Mouse (Mus musculus) ovary, adult 18-20 months (tissue): ENCODE results near the gene Hlcs.

Experiments used
- DNase-seq: peaks from one replicate; pipeline ENCODE4 v3.0.0; 2022; ENCODE audit warnings: low spot score, mixed read lengths

The Hlcs gene

DNA sequence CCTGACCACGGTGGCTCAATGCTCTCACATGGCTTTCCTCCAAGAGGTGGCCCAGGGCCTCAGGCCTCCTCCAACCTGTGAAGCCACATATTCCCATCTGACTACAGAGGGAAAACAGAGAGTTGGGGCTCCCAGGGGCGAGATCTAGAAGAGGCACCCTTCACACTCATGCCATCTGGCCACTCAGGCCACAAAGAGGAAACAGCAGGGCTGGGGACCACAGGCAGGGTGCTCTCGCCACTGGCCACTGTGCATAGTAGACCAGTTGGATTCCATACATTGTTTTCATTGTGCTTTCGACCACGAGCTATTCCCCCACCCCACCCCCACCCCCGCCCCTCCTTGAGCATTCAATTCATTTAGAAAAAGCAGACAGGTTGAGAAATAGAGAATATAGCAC, 151.4 kb downstream of the Hlcs start:
- DNase-seq: no peak

DNA sequence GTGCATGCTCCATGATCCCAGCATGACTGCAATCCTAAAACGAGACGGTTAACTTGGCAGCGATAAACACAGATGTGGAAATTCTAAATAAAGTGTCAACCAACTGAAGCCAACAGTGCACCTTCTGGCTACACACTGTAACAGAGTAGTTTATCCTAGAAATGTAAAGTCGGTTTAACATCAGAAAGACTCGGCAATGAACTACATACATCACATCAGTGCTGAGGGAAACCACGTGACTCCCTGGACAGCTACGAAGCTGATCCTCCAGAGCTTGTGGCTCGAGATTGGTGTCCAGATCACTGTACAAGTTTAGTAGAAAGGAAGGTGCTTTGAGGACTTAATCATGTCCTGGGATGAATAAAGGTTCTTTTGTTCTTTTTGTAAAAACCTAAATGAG, 155.6 kb downstream of the Hlcs start:
- DNase-seq: no peak

DNA sequence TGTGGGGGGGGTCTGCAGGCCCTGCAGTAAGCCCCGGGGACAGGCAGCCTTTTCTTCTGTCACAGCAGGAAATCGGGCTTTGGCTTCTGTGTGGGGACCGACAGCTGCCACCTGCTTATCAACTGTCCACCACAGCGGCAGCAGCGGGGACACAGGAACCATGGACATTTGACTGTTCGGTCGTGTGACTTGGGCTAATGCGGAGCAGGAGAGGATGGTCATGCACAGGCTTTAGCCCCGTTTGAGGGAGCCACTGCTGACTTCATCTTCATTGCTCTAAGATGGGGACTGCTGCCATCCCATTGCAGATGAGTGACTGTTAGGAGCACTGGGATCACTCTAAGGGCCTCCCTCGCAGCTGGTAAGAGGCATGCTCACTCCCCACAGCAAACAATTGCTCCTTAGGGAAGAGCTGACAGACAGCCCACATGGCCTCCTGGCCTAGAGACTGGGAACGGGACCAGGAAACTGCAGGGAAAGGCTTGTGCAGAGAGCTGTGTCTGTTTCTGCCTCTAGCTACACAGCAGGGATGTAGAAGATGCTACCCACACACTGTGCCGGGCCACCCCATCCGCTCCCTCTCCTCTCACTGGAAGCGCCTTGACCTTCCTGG, 158.2 kb downstream of the Hlcs start:
- no peak for DNase-seq

DNA sequence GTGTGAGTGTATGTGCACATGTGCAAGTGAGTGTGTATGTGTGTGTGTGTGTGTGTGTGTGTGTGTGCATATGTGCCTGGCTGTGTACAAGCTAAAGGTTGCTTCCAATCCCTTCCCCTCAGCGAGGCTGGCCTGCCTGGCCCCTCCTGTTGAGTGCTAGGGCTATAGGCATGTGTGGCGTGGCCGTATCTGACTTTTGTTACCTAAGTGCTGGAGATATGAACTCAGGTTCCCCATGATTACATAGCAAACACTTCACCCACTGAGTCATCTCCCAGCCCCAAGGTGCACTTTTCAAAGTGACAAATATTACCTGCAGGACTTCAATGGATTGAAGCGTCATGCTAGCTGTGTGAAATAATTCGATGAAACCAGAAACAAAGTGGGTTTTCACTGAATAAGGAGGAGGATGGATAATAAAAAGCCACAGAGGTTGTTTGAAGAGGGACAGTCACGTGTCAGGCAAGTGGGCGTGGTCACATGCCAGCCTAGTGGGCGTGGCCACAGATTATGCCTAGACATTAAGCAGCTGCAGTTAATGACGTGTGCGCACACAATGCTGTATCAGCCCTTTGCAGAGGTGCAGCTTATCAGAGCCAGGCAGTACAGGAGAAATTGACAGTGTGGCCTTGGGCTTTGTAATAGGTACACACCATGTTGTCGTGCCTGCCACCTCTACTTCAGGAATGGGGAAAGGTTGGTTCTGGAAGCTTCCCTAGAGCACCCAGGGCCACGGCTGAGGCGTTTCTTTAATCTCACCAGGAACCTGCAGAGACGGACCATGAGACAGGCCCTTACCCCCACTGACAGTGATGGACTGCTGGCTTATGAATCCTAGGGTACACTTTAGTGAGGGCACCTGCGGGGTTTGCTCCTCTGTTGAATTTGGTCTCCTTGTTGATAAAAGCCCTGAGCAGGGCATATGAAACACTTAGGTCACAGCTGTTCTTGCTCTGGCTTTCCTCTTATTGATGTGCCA, 163.0 kb downstream of the Hlcs start:
- no peak for DNase-seq

DNA sequence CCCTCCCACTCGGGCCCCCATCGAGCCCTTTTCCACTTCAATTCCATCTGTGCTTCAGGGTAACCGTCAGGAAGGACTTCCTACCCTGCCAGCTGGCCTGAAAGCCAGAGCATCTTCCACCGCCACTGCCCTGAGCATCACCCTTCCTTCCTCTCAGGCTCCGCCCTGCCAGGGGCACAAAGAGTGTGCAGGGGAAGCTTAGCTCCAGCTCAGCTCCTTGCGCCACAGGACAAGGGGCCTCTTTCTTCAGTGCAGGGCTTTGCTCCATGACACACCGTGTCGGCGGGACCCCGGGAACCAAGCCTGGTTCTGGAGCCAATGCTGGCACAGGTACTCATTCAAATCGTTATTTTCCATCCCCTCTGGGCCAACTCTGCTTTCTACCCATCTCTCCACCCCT, 165.2 kb downstream of the Hlcs start:
- no peak for DNase-seq

DNA sequence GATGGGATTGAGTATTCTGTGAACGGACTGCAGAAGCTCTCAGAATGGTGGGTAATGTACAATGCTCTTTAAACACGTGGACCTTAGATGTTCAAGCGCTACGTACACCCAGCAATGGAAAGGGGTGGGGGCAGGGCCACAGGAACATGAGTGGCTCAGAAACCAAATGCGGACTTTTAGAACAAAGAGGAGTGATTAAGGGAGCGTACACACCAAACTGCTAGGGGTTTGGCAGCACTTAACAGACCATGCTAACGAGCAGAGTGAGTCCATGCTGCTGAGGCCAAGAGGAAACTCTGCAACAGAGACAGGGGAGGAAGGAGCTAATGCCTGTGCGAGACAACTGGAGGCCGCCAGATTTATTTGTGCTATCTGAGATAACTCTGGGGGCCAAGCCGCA, 170.0 kb downstream of the Hlcs start:
- no peak for DNase-seq

DNA sequence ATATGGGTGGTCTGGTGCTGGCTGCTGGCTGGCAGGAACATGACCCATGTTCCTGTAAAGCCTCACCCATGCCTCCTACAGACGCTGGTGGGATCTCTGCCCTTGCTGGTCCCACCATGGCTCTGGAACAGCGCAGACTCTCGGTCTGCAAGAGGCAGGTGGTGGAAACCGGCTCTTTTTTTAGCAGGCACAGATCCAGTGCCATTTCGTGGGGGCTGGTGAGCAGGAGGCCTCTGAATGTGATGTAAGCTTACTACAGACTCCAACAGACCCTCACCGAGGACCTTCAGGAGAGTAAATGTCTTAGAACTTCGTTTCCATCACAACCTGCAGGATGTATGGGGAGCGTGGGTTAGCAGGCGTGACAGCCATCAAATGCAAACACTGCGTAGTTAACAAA, 172.6 kb downstream of the Hlcs start:
- no peak for DNase-seq

DNA sequence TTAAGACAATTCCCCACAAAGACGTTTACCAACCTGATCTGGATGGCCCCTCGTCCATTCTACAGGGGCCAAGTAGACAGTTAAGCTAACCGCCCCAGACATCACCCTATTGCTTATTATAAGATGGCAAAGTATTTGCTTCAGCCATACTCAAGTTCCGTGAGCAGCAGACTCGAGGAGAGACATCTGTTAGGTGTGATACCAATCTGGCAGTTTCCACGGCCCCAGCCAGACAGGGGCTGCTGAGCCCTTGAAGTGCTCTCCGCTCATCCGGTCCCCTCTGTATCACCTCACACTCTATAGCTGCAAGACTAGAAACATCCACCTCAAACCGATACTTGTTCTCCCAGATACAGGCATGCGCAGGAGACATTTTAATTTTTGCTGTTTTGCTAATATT, 179.2 kb downstream of the Hlcs start:
- no peak for DNase-seq

DNA sequence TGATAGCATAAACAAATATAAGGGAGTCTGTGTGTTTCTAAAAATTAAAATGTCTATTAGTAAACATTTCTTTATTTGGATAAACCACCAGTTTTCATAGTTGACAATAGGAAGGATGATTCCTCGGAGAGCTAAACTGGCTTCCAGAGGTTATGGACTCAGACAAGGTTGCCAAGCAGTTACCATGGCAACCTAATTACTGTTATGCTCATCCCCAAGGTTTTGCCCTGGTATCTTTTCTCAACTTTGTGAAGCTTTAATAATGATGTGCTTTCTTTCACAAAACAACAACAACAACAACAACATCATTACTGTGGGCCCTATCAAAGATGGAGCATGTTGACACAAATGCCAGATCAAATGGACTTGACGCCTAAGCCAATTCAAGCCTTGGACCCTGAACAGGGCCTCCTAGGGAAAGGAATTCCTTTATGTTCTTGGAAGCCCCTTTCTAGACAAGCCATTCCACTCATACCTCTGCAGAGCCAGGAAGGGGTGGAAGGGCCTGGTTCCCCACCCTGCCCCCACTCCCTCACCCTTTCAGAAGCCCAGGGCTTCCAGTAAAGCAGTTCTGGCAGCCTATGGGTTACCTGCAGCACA, 185.0 kb downstream of the Hlcs start:
- DNase-seq: no peak

DNA sequence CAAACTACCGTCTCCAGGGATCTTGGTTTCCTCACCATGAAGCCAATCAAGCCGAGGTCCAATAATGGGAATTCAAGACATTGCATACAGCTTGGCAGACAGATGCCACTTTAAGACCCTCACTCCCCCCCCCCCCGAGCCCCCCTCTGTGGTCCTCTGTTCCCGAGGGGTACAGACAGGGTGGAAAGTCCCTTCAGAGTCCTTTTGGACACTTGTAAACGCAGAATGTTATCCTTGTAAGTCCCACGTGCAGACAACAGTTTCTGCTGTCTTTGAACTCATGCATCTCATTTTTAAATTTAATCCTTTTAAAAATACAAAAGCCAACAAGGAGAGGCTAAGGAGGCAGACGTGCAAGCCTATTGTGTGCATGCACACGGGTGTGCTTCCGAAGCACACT, 187.2 kb downstream of the Hlcs start:
- no peak for DNase-seq

DNA sequence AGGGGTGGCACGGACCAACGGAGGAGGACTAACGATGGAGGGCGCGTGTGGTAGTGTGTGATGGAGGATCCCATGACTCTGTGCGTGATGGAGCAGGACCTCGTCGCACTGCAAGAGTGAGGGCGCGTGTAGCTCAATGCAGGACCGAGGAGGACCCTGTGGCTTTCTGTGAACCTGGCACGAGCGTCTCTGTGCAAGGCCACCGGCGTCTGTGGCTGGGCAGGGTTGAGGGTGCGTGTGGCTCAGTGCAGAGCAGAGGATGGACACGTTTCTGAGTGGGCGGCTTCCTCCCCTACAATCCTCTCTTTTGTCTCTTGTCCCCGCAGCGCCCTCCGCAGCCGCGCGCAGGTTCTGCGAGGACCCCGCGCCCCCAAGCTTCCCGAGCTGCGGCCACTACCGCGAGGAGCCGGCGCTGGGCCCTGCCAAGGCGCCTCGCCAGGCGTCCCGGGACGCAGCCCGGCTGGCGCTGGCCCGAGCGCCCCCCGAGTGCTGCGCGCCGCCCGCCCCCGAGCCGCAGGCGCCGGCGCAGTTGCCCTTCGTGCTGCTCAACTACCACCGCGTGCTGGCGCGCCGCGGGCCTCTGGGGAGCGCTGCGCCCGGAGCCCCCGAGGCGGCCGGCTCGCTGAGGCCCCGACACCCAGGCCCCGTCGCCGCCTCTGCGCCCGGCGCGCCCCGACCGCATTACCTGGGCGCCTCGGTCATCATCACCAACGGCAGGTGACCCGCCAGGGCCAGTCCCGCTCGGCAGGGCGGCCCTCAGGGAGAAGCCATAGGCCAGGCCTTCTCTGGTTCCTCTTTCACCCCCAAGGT, 188.0 kb downstream of the Hlcs start:
- DNase-seq: no peak

DNA sequence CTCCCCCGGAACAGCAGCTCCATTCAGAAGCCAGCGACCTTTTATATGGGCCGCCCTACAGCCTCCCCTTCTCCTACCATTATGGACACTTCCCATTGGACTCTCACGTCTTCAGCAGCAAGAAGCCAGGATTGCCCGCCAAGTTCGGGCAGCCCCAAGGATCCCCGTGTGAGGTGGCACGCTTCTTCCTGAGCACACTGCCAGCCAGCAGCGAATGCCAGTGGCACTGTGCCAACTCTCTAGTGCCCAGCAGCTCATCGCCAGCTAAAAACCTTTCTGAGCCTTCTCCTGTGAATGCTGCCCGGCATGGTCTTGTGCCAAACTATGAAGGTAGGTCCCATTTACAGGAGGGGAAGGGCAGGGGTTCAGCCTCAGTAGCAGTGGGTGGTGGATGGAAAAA, 190.1 kb downstream of the Hlcs start:
- no peak for DNase-seq

DNA sequence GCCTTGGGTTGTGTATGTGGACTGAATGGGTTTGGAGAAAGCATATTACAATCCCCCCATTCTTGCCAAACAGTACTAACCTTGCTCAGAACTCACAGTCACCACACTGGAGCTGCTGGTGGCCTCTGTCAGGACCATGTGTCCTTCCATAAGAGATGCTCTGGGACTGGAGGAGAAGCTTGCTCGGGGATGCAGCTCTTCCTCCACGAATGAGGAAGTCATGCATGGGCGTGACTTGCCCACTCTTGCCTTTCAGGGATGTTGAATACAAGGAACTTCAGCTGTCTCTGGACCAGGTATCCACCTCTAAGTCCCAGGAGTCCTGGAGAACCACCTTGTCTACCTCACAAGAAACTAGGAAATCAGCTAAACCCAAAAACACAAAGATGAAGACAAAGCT, 191.0 kb downstream of the Hlcs start:
- DNase-seq: no peak

DNA sequence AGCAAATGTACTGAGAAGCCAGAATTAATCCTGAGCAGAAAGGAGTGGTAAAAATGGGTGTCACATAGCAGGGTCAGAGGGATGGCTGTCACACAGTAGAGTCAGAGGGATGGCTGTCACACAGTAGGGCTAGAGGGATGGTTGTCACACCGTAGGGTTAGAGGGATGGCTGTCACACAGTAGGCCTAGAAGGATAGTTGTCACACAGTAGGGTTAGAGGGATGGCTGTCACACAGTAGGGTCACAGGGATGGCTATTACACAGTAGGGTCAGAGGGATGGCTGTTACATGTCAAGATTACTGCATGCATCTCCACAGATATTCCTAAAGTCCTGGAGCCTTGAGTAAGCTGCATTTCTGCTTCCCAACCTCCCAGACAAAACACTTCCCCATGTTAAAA, 195.0 kb downstream of the Hlcs start:
- DNase-seq: no peak

DNA sequence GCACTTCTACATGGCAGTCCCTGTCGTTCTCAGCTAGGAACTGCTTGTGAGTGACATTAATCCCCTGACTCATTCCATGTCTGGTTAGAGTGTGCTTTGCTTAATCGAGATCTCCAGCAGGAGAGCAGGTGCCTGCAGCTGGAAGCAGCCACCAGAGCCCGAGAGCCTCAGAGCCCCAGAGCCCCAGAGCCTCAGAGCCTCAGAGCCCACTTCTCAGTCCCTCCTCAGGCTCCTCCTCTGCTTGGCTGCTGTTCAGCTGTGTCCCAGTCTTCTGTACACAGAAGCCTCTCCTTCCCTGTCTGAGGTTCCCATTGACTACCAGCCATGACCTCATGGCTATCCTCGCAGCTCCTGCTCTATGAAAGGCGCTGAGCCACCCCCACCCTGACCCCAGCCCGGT, 196.0 kb downstream of the Hlcs start:
- DNase-seq: no peak

DNA sequence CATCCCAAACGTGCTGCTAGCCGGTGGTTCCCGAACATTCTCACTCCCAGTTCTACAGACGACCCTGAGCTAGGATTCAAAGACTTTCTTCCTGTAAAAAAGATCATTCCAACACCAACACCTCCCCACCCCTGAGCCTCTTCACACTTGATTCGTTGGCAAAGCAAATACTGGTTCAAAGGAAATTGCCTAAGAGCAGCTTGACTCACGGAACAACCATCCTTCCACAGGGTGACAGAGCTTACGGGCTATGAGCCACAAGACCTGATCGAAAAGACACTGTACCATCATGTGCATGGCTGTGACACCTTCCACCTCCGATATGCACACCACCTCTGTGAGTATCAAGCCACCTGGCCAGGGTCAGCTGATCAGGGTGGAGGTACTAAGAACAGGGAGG, 198.7 kb downstream of the Hlcs start:
- no peak for DNase-seq

DNA sequence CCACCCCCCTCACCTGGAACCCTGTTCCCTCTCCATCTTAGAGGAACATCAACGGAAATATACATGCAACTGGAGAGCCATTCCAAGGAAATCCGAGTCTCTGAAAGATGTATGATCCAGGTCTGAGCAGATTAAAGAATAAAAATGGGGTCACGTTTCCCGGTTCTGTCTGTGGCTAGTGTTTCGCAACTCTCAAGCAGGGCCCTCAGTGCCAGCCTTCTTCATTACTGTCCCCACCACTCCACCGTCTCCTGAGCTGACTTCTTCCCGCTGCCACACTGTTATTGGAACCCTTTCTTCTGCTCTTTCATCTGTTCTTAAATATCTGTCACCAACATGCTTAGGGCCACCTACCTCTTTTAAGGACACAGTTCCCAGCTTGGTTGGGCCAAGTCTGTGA, 200.2 kb downstream of the Hlcs start:
- no peak for DNase-seq

DNA sequence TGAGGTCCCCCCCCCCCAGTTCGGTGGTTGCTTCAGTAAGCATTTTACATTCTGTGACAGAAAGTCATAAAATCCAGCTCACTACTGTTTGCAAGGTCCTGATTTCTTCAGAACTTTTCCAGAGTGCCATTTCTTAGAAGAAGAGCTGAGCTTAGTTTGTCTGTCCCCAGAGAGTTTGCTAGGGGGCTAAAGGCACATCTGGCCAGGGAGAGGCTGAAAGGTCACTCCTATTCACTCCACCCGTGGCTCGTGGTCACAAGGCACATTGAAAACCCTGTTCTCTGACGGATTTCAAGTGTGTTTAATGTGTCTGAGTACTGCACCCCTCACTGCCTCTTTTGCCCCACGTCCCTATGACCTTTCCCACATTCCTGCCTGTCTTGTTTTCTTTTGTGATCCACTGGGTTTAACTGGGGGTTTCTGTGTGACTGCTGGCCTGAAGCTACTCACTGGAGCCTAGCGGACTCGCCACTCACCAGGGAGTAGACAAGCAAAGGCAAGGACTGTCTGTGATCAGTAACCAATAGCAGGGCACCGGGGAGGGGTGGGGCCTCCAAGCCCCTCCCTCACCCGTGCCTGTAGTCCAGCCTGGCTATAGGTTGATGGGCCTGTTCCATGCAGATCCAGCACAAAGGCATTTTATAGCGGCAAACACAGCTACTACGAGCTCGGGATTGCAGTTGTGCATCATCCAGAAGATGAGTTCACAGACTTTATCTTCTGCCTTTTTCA, 215.5 kb downstream of the Hlcs start:
- no peak for DNase-seq

DNA sequence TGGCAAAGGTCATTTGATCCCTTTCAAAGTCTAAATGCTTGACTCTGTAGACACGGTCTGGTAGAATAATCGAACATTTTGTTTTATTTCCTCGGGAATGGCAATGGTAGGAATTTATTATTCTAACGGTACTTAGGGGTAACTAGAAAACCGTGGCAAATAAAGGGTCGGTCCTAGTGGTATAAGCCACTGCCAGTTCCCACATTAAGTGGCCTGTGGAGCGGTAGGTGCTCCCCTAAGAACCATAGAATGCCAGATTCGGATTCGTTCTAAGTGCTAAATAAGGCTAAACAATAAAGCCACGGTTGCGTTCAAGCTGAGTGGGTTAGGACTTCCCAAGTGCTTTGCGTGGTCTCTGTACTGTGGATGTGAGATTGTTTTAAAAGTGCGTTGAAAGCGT, 216.9 kb downstream of the Hlcs start:
- DNase-seq: no peak

DNA sequence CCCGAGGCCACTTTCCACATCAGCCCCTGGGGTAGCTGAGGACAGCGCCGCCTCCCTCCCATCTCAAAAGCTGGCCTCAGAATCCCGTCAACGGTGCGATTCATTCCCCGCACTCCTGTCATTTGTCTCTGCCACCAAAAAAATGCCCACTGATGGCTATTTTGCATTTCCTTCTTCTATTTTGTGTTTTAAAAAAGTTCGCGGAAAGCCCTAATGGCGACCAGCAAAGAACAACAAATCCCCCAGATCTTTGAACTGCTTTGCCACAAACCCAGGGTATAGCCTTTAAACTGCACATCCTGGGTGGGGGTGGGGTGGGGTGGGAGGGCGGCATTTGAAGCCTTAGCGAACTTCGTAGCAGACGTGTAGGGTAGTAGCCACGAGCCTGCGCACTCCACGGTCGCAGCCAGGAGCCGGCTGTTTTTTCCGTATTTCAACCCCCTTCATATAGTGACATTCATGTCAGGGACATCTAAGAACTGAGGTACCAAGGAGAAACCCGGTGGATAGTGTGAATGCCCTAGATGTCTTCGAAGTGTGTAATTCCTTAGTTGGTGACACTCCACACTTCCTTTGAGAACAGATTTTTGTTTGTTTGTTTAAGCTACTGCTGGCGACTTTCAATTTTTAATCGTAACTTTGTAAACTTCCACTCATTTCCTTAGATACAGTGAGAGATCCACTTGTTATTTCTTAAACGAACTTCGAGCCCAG, 218.1 kb downstream of the Hlcs start:
- DNase-seq: no peak
